Mouse (Mus musculus): ENCODE data around the gene Arl6ip4.

Gene Arl6ip4

GRCm38 (mm10) chr5:124115990-124116845 is at the start of gene Arl6ip4:
Gene Arl6ip4 (plus strand): TSS chr5:124116089.
- DNase-seq (ENCODE audit: low read depth, low spot score) = peak; percentile 86

- no peak for DNase-seq (ENCODE audit: low read depth, low spot score)
Observed at GRCm38 (mm10) chr5:124069657-124070056, 46.2 kb upstream of the Arl6ip4 start.

DNA sequence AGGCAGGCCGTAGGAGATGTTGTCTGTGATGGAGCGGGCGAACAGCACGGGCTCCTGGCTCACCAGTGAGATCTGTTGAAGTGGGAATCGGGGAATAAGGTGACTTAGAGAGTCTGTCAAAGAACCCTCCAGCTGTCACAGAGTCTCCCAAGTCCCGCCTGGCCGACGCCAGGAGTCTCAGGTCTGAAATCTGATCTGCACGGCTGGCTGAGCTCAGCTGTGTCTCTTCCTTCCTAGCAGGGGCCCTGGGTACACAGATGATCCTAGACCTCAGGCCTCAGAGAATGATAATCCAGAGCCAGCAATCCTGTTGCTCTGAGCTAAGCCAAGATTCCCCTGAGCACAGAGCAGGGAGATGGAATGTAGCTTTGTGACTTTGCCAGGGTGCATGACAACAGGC is 42.2 kb upstream of the Arl6ip4 start:
- no peak for DNase-seq (ENCODE audit: low read depth, low spot score)

DNA sequence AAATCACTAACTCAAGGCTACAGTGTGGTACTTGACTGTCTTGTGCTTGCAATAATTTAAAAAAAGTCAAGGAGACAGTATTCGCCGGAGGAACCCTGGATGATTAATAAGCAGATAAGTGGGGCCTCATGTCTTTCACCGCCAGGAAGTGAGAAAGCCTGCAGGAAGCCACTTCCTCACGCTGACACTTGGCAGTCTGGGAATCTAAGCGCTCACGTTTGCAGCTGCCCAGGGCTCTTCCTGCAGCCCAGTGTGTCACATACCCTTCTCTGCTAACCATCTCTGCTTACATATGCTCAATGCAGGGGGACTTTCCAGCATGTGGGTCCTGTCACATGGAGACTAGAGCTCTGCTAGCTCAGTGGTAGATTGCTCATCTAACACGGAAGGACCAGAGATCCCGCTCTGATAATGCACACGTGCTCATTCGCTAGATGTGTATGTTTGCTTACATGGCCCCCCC is 41.0 kb upstream of the Arl6ip4 start:
- DNase-seq (ENCODE audit: low read depth, low spot score) = no peak

GRCm38 (mm10) chr5:124075716-124076115 is 40.2 kb upstream of the Arl6ip4 start:
- DNase-seq (ENCODE audit: low read depth, low spot score) = no peak

DNA sequence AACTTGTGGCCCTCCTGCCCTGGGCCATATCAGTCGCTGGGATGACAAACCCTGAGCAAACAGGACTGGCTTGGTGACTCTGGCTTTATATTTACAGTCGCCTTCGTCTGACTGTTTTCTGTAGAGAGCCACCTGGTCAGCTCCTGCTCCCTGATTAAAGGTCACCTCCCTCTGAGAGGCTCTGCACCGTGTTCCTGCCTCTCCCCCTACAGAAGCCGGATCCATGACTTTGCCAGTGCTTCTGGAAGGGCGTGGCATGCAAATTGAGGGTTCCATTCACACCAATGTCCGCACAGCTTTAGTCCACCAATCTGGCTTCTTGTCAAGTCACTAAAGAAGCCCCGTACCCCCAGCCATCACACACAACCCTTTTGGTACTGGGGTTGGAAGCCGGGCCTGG is 39.3 kb upstream of the Arl6ip4 start:
- peak; percentile 76 for DNase-seq (ENCODE audit: low read depth, low spot score)

DNA sequence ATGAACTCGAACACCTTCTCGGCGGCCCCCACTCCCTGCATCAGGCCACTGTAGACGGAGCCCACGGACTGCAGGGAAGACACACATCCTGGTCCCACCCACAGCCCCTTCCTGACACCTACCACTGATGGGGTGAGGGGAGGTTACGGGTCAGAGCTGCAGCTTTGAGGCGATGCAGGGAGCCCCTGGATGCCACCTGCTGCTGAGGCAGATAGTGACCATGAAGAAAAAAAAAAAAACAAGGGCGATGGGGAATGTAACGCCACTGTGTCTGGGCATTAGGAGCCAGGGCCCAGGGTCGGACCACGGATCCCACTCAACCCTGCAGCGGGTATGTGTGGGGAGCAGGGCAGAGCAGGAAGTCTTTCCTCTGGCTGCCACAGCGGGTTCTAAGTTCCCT is 38.6 kb upstream of the Arl6ip4 start:
- no peak for DNase-seq (ENCODE audit: low read depth, low spot score)

DNA sequence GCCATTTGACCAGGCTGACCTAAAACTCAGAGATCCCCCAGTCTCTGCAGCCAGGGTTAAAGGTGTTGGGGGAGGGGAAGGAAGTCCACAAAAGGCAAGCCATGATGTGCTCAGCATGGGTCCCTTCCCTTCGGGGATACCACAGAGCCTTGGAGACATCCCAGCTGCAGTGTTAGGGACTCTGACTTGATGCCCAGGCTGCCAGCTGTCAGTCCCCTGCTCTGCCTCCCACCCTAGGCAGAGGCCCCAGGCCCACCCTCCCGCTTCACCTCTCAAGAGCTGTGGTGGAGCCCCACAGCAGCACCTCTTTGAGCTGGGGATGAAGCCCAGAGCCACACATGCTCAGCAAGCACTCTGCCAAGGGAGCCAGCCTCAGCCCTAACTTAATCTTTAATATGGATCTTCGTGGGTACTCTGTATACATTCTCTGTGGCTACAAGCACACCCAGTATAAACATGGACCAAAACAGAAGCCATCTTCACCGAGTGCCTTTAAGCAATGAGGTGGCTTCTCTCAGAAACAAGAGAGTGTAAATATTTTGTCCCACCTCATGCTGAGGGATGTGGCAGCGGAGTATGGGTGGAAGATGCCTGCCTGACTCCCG is 37.9 kb upstream of the Arl6ip4 start:
- DNase-seq (ENCODE audit: low read depth, low spot score) = no peak

- no peak for DNase-seq (ENCODE audit: low read depth, low spot score)
Observed at GRCm38 (mm10) chr5:124078794-124079416, 37.0 kb upstream of the Arl6ip4 start.

- DNase-seq (ENCODE audit: low read depth, low spot score) = no peak
Observed at GRCm38 (mm10) chr5:124079880-124080279, 36.0 kb upstream of the Arl6ip4 start.

- DNase-seq (ENCODE audit: low read depth, low spot score) = no peak
Observed at GRCm38 (mm10) chr5:124082447-124082846, 33.4 kb upstream of the Arl6ip4 start.

GRCm38 (mm10) chr5:124082941-124083688 is 32.8 kb upstream of the Arl6ip4 start:
- DNase-seq (ENCODE audit: low read depth, low spot score) = no peak

GRCm38 (mm10) chr5:124083850-124084587 is 31.9 kb upstream of the Arl6ip4 start:
- no peak for DNase-seq (ENCODE audit: low read depth, low spot score)

DNA sequence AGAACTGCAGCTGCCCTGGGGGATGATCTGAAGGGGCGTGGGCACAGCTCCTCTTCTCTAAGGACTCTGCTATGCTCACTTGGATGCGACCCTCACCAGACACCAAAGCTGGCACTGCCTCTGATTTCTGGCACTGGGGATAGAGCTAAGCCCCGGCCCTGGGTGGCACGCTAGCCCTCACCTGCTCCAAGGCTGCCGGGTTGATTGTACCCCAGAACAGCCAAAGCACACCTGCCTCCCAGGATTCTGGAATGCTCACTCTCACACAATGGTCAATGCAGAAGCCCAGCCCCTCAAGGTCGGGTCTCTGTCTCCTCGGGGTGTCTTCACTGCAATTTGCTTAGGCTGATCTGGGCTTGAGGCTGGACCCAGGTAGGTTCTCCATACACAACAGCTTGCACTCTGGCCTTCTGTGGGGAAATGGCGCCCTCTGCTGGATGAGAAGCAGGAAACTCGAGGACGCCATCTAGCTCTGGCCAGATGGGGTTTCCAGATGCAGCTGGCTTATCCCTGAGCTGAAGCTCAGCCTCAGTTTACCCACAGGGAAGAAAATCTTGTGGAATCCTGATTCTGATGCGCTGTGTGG is 31.2 kb upstream of the Arl6ip4 start:
- DNase-seq (ENCODE audit: low read depth, low spot score) = peak; percentile 82

DNA sequence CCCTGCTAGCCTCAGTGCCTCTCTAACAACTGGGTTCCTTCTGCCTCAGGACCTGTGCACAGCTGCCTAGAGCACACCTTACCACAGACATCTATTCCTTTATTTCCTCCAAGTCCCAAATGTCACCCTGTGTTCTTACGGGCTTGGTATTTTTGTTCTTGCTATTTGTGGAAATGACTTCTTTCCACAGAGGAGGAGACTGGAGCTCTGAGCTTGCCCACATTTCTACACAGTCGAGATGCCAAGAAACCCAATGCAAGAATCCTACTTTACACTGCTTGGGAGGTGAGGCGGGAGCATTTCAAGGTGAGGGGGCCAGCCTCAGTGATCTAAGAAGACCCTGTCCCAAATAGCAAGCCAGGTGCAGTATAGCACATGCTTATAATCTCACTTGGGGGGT is 30.4 kb upstream of the Arl6ip4 start:
- DNase-seq (ENCODE audit: low read depth, low spot score) = no peak

DNA sequence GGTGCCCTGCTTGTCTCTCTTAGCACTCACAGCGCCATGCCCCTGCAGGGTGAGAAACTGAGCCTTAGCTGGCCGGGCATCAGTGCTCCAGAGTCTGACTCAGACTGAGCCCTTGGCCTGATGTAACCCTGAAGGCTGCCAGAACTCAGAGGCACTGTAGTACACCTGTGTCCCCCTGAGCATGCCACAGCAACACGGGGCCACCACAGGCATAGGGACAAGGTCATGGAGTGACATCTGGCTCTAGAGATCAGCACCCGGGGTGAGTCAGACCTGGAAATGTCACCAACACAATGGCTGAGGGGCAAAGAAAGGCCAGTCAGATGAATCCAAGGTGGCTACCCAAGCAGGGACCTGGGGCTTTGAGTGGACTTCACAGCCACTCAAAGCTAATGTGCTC is 29.0 kb upstream of the Arl6ip4 start:
- no peak for DNase-seq (ENCODE audit: low read depth, low spot score)

DNA sequence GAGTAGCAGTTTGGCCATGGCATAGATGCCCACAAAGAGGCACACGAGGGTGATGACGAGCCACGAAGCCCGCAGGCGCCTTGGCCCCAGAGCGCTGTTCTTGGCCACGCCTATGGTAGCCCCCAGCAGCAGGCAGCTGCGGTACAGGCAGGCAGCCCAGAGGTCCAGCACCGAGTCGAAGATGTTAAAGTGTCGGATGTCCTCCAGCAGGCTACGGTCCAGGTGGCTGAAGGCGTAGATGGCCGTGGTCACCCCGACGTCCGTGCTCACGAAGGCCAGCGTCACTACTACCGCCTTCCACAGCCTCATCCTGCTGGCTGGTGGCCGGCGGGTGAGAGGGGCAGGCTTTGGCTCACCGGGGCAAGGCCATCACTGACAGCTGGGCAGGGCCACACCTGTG is 26.0 kb upstream of the Arl6ip4 start:
- peak; percentile 21 for DNase-seq (ENCODE audit: low read depth, low spot score)

DNA sequence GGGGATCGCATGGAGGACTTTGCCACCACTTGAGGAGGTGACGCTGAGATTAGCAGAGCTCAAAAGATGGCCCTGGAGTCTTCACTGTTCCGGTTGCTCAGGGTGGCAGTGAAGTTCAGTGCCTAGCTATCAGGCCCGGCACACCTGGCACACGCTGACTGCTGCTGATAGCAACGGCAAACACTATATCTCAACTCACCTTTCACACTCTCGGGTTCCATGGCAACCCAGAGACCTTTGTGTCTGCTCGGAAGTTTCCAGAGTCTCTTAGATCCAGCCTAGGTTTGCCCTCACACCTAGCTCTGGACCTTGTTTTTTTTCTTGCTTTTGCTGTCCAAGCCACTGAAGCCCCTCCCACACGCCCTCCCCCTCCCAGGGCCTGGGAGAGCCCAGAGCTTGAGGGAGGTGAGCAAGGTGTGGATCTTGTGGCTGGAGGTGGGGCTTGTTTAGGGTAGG is 23.9 kb upstream of the Arl6ip4 start:
- DNase-seq (ENCODE audit: low read depth, low spot score) = peak; percentile 71

GRCm38 (mm10) chr5:124093120-124093794 is 22.6 kb upstream of the Arl6ip4 start:
- DNase-seq (ENCODE audit: low read depth, low spot score) = no peak

Measured in ZHBTc4 (cell line).